Mouse (Mus musculus) MEL (cell line): Measurements from ENCODE around the gene Elk4.

Experiments used
- CHD1 ChIP-seq: IDR thresholded peaks from 2 replicates; pipeline ENCODE4 v1.6.1; 2012; ENCODE audit warnings: low read depth, mild to moderate bottlenecking, inconsistent platforms, low read length, improper control_type of control experiment
- CHD2 ChIP-seq: IDR thresholded peaks from 2 replicates; pipeline ENCODE4 v1.6.1; 2011; ENCODE audit warnings: low read length, improper control_type of control experiment
- CTCF ChIP-seq, 3 experiments: IDR thresholded peaks in 2 of 3; conservative IDR thresholded peaks in 1 of 3; 2 replicates each; pipeline ENCODE4 v1.5.1; 2011 to 2012; ENCODE audit warnings: low read length in 3 of 3, low read depth in 2 of 3, mild to moderate bottlenecking in 2 of 3, improper control_type of control experiment in 1 of 3, inconsistent platforms in 1 of 3, mixed read lengths in 1 of 3, moderate library complexity in 1 of 3; ENCODE audit not compliant: control insufficient read depth in 1 of 3, insufficient read depth in 1 of 3, poor library complexity in 1 of 3, severe bottlenecking in 1 of 3
- EP300 ChIP-seq, 2 experiments: IDR thresholded peaks; 2 replicates each; pipeline ENCODE4 v1.6.1; 2011; ENCODE audit warnings: improper control_type of control experiment in 2 of 2, low read length in 2 of 2, low read depth in 1 of 2, mild to moderate bottlenecking in 1 of 2
- GABPA ChIP-seq: IDR thresholded peaks from 2 replicates; pipeline ENCODE4 v1.6.1; 2012; ENCODE audit warnings: low read depth, mild to moderate bottlenecking, inconsistent platforms, low read length, improper control_type of control experiment, moderate library complexity
- JUND ChIP-seq: IDR thresholded peaks from 2 replicates; pipeline ENCODE4 v1.6.1; 2011; ENCODE audit warnings: low read depth, mild to moderate bottlenecking, improper control_type of control experiment, low read length
- MAX ChIP-seq: IDR thresholded peaks from 2 replicates; pipeline ENCODE4 v1.6.1; 2011; ENCODE audit warnings: low read length, improper control_type of control experiment
- POLR2A ChIP-seq, 2 experiments: IDR thresholded peaks; 2 replicates each; pipeline ENCODE4 v1.6.1; 2011 to 2012; ENCODE audit warnings: low read length in 2 of 2, mild to moderate bottlenecking in 2 of 2, control low read depth in 1 of 2, improper control_type of control experiment in 1 of 2, low read depth in 1 of 2, moderate library complexity in 1 of 2; ENCODE audit not compliant: control insufficient read depth in 1 of 2, insufficient read depth in 1 of 2, poor library complexity in 1 of 2
- TBP ChIP-seq: IDR thresholded peaks from 2 replicates; pipeline ENCODE4 v1.8.0; 2011; ENCODE audit warnings: low read depth, low read length, improper control_type of control experiment
- UBTF ChIP-seq: IDR thresholded peaks from 2 replicates; pipeline ENCODE4 v1.6.1; 2012; ENCODE audit warnings: low read depth, mild to moderate bottlenecking, inconsistent platforms, low read length, improper control_type of control experiment, moderate library complexity, borderline replicate concordance; ENCODE audit not compliant: insufficient read depth
- ZC3H11A ChIP-seq: IDR thresholded peaks from 2 replicates; pipeline ENCODE4 v1.6.1; 2012; ENCODE audit warnings: low read depth, mild to moderate bottlenecking, inconsistent platforms, low read length, improper control_type of control experiment

GRCm38 (mm10) chr1:132055054-132055664, 47.8 kb downstream of the Elk4 start:
- TF ChIP-seq ZC3H11A (no peak), CTCF (IDR thresholded peaks at IDR 0.05 in 2 of 3, conservative IDR thresholded peaks at IDR 0.05 in 1 of 3; ENCODE audit: control insufficient read depth in 1 of 3, insufficient read depth in 1 of 3, low read depth in 2 of 3, low read length in 3 of 3, poor library complexity in 1 of 3, severe bottlenecking in 1 of 3) (no peak), EP300 (IDR thresholded peaks at IDR 0.05; ENCODE audit: low read depth in 1 of 2, low read length in 2 of 2) (no peak), CHD1 (no peak), UBTF (no peak), JUND (no peak), TBP (no peak), GABPA (no peak), POLR2A (IDR thresholded peaks at IDR 0.05; ENCODE audit: control insufficient read depth in 1 of 2, insufficient read depth in 1 of 2, low read depth in 1 of 2, low read length in 2 of 2, poor library complexity in 1 of 2) (no peak), CHD2 (no peak), MAX (no peak)
